ENCODE assay signal across 8 mouse cellular contexts in genomic region chr12:109749711-109750243, GRCm38 (mm10).
A peak's percentile ranks its signal among the peaks of the same experiment; 100 is the strongest.
DNase-seq lines count a peak whose midpoint lies in the region; ATAC-seq lines count a peak whose summit lies in the region.

No protein-coding gene starts in this region.

- peak; percentile 5 for DNase-seq in CD4-positive, CD25-positive, alpha-beta regulatory T cell, adult 2 months (ENCODE audit: low read depth, low spot score)
- peak; percentile 66 to 73 for DNase-seq in cerebellum, postnatal 25 days
- peak; percentile 53 to 62 for DNase-seq in frontal cortex, postnatal 25 days (ENCODE audit: low spot score in 2 of 2)
- peak; percentile 57 for DNase-seq in hindbrain, embryonic 14.5 days (ENCODE audit: low spot score)
- peak; percentile 45 for DNase-seq in thymus, postnatal 0 days (ENCODE audit: low spot score)

- peak overlapping the region; percentile 51 for H3K9ac ChIP-seq in hindbrain, embryonic 14.5 days
- 0 out of 2 replicates have a peak overlapping the region, but pooled peaks have one; percentile 18 for H3K9ac ChIP-seq in limb, embryonic 12.5 days (replicated peaks)
- H3K9ac ChIP-seq in midbrain, embryonic 15.5 days = peak overlapping the region; percentile 34

- peak overlapping the region; percentile 74 for H3K27ac ChIP-seq in hindbrain, embryonic 14.5 days
- H3K27ac ChIP-seq in limb, embryonic 12.5 days = peak overlapping the region; percentile 84
- peak overlapping the region; percentile 69 for H3K27ac ChIP-seq in midbrain, embryonic 15.5 days

- WGBS in hindbrain, embryonic 14.5 days = 1% methylated on average over 14 of the region's 14 CpGs
- 3% methylated on average over 14 of the region's 14 CpGs for WGBS in limb, embryonic 12.5 days
- 2% methylated on average over 14 of the region's 14 CpGs for WGBS in midbrain, embryonic 15.5 days

- peaks cover 31% of the 10 kb centered on the region for H3K36me3 ChIP-seq in hindbrain, embryonic 14.5 days (replicated peaks; ENCODE audit: control insufficient read depth, insufficient read depth)
- peaks cover 23% of the 10 kb centered on the region for H3K36me3 ChIP-seq in limb, embryonic 12.5 days
- no peaks in the 10 kb centered on the region for H3K36me3 ChIP-seq in midbrain, embryonic 15.5 days (replicated peaks)

- peak overlapping the region; percentile 46 for H3K4me2 ChIP-seq in hindbrain, embryonic 14.5 days (replicated peaks)
- peak overlapping the region; percentile 49 for H3K4me2 ChIP-seq in limb, embryonic 12.5 days
- H3K4me2 ChIP-seq in midbrain, embryonic 15.5 days = peak overlapping the region; percentile 50

- peaks cover 48% of the 10 kb centered on the region for H3K4me1 ChIP-seq in hindbrain, embryonic 14.5 days (replicated peaks; ENCODE audit: control insufficient read depth, insufficient read depth, low read length)
- H3K4me1 ChIP-seq in limb, embryonic 12.5 days (replicated peaks) = peaks cover 44% of the 10 kb centered on the region
- H3K4me1 ChIP-seq in midbrain, embryonic 15.5 days = peaks cover 51% of the 10 kb centered on the region

- H3K9me3 ChIP-seq in hindbrain, embryonic 14.5 days (ENCODE audit: control insufficient read depth, low read length) = no peaks in the 10 kb centered on the region
- H3K9me3 ChIP-seq in limb, embryonic 12.5 days = no peaks in the 10 kb centered on the region
- H3K9me3 ChIP-seq in midbrain, embryonic 15.5 days = no peaks in the 10 kb centered on the region

- no peaks in the 10 kb centered on the region for H3K27me3 ChIP-seq in hindbrain, embryonic 14.5 days (ENCODE audit: control insufficient read depth, insufficient read depth, low read length)
- peaks cover 6% of the 10 kb centered on the region; the same call in 1 of the 2 replicates for H3K27me3 ChIP-seq in limb, embryonic 12.5 days
- no peaks in the 10 kb centered on the region for H3K27me3 ChIP-seq in midbrain, embryonic 15.5 days (replicated peaks)

- ATAC-seq in CD4-positive, CD25-positive, alpha-beta regulatory T cell, adult 4 months = no peak
- ATAC-seq in hindbrain, embryonic 14.5 days (ENCODE audit: low FRiP score) = peak; percentile 75
- ATAC-seq in limb, embryonic 12.5 days (ENCODE audit: insufficient number of reproducible peaks, insufficient read depth, low FRiP score, low TSS enrichment, low read depth) = peak; percentile 84
- ATAC-seq in midbrain, embryonic 15.5 days (replicated peaks) = peak; percentile 70

- H3K4me3 ChIP-seq in hindbrain, embryonic 14.5 days (replicated peaks; ENCODE audit: low read length) = peak overlapping the region; percentile 15
- H3K4me3 ChIP-seq in limb, embryonic 12.5 days (replicated peaks) = peak overlapping the region; percentile 24
- peak overlapping the region; percentile 24 for H3K4me3 ChIP-seq in midbrain, embryonic 15.5 days

Comparison
In these comparisons a context has a peak if more than half of its experiments do, and no peak if none do; other contexts are left out.
1. DNase-seq: peak in every context shown above with its lines; median percentile 70 in cerebellum, postnatal 25 days; 58 in frontal cortex, postnatal 25 days; 57 in hindbrain, embryonic 14.5 days; 45 in thymus, postnatal 0 days; 5 in CD4-positive, CD25-positive, alpha-beta regulatory T cell, adult 2 months.